In genomic region chr7:90099248-90099647, GRCm38 (mm10) we compare ENCODE assay signal across 10 mouse cellular contexts. TPM values are rescaled to one million over a fixed set of nuclear protein-coding genes. Genes with fewer than 3 reads are reported as not detected.
DNase-seq lines count a peak whose midpoint lies in the region; ATAC-seq lines count a peak whose summit lies in the region.
"Had no signal": no experiment of that assay in that cellular context is flagged by ENCODE, and none has a peak within 500 bp of the region (broad histone marks: within the 10 kb centered on the region; RNA-seq: fewer than 3 reads in every experiment).

No protein-coding gene starts in this region.

- H3K4me3 ChIP-seq in heart, embryonic 16.5 days (ENCODE audit: low read length), result peak overlapping the region; percentile 29
- peak overlapping the region; percentile 39 for H3K4me3 ChIP-seq in brown adipose tissue, adult 24 weeks (ENCODE audit: insufficient read depth, low read depth, low read length)
- H3K4me3 ChIP-seq in embryonic facial prominence, embryonic 15.5 days (replicated peaks), result no peak overlapping the region
- H3K4me3 ChIP-seq in midbrain, embryonic 11.5 days (ENCODE audit: low read depth, low read length), result no peak overlapping the region

- peak overlapping the region; percentile 38; the same call in 1 of the 2 replicates for H3K4me2 ChIP-seq in heart, embryonic 16.5 days (ENCODE audit: low read depth, low read length)
- H3K4me2 ChIP-seq in embryonic facial prominence, embryonic 15.5 days (replicated peaks), result peak overlapping the region; percentile 19; the same call in 1 of the 2 replicates
- H3K4me2 ChIP-seq in midbrain, embryonic 11.5 days, result peak overlapping the region; percentile 0; the same call in 1 of the 2 replicates

- no peaks in the 10 kb centered on the region for H3K27me3 ChIP-seq in heart, embryonic 16.5 days (ENCODE audit: control insufficient read depth, insufficient read depth, low read length)
- no peaks in the 10 kb centered on the region for H3K27me3 ChIP-seq in embryonic facial prominence, embryonic 15.5 days
- no peaks in the 10 kb centered on the region for H3K27me3 ChIP-seq in midbrain, embryonic 11.5 days (ENCODE audit: control insufficient read depth, insufficient read depth, low read length)

- H3K4me1 ChIP-seq in heart, embryonic 16.5 days (ENCODE audit: control insufficient read depth, insufficient read depth, low read length), result peaks cover 7% of the 10 kb centered on the region
- no peaks in the 10 kb centered on the region for H3K4me1 ChIP-seq in brown adipose tissue, adult 24 weeks (ENCODE audit: control insufficient read depth, insufficient read depth, insufficient read length, low read length)
- H3K4me1 ChIP-seq in embryonic facial prominence, embryonic 15.5 days, result no peaks in the 10 kb centered on the region
- no peaks in the 10 kb centered on the region for H3K4me1 ChIP-seq in midbrain, embryonic 11.5 days (ENCODE audit: control insufficient read depth, insufficient read depth, low read length)

- no peak overlapping the region for H3K27ac ChIP-seq in heart, embryonic 16.5 days (ENCODE audit: low read length)
- H3K27ac ChIP-seq in brown adipose tissue, adult 24 weeks (replicated peaks; ENCODE audit: low read depth, low read length), result no peak overlapping the region
- H3K27ac ChIP-seq in embryonic facial prominence, embryonic 15.5 days (replicated peaks), result no peak overlapping the region
- no peak overlapping the region for H3K27ac ChIP-seq in midbrain, embryonic 11.5 days (ENCODE audit: low read depth, low read length)

- 0 out of 2 replicates have a peak, but pooled peaks cover 3% of the 10 kb centered on the region for H3K9me3 ChIP-seq in heart, embryonic 16.5 days (replicated peaks; ENCODE audit: control insufficient read depth, low read length)
- no peaks in the 10 kb centered on the region for H3K9me3 ChIP-seq in embryonic facial prominence, embryonic 15.5 days (replicated peaks)
- no peaks in the 10 kb centered on the region for H3K9me3 ChIP-seq in midbrain, embryonic 11.5 days (ENCODE audit: control insufficient read depth, low read length)

- ATAC-seq in heart, embryonic 16.5 days (replicated peaks; ENCODE audit: extremely low read depth, insufficient read depth, low FRiP score), result no peak
- ATAC-seq in embryonic facial prominence, embryonic 15.5 days (ENCODE audit: insufficient number of reproducible peaks, low FRiP score, low TSS enrichment, low read depth), result no peak
- peak; percentile 42; the same call in 1 of the 2 replicates for ATAC-seq in midbrain, embryonic 11.5 days (ENCODE audit: low FRiP score)
- ATAC-seq in megakaryocyte, adult 5-6 weeks (ENCODE audit: poor library complexity, severe bottlenecking), result no peak

- H3K9ac ChIP-seq in heart, embryonic 16.5 days (ENCODE audit: low read length), result no peak overlapping the region; the same call in 1 of the 2 replicates
- H3K9ac ChIP-seq in embryonic facial prominence, embryonic 15.5 days, result no peak overlapping the region
- no peak overlapping the region for H3K9ac ChIP-seq in midbrain, embryonic 11.5 days (ENCODE audit: low read length)

- no peaks in the 10 kb centered on the region for H3K36me3 ChIP-seq in heart, embryonic 16.5 days (ENCODE audit: control insufficient read depth, insufficient read depth)
- no peaks in the 10 kb centered on the region for H3K36me3 ChIP-seq in embryonic facial prominence, embryonic 15.5 days
- H3K36me3 ChIP-seq in midbrain, embryonic 11.5 days (ENCODE audit: control insufficient read depth, insufficient read depth, low read length), result no peaks in the 10 kb centered on the region

- WGBS in heart, embryonic 16.5 days, result 52% methylated on average over 10 of the region's 10 CpGs
- WGBS in embryonic facial prominence, embryonic 15.5 days, result 46% methylated on average over 10 of the region's 10 CpGs
- 37% methylated on average over 10 of the region's 10 CpGs for WGBS in midbrain, embryonic 11.5 days

- DNase-seq in heart, postnatal 4 days, result no peak
- DNase-seq in midbrain, embryonic 11.5 days (ENCODE audit: low spot score, missing footprints), result no peak
- DNase-seq in right cerebral cortex, postnatal 36 days (ENCODE audit: low spot score in 2 of 2), result no peak
- DNase-seq in kidney, postnatal 14 days, result no peak
- DNase-seq: heart, adult 18-20 months; lung, postnatal 36 days had no signal

RNA-seq across cellular contexts. Expression of gene Picalm, which starts 30.8 kb away (rescaled TPM):
- polyA plus RNA-seq in heart, embryonic 16.5 days (2015; fragmentation: Nextera tagmentation; extraction: Ambion mirVana), result 26.9 and 27.5 TPM in 2 replicates
- 100 to 1,000 TPM; 274 to 301 TPM for total RNA-seq in heart, postnatal 4 days (2021)
- polyA plus RNA-seq in brown adipose tissue, adult 24 weeks (2012; ENCODE audit: insufficient read depth, insufficient read length, missing spikeins), result 125 and 126 TPM in 2 replicates
- 41.8 and 44.7 TPM in 2 replicates for polyA plus RNA-seq in embryonic facial prominence, embryonic 15.5 days (2015; fragmentation: Nextera tagmentation; extraction: Ambion mirVana)
- 34.5 and 35.7 TPM in 2 replicates for polyA plus RNA-seq in midbrain, embryonic 11.5 days (2014; fragmentation: Nextera tagmentation; extraction: Ambion mirVana)
- total RNA-seq in megakaryocyte, adult 5-6 weeks (2015), result 253 and 272 TPM in 2 replicates
- 252 and 280 TPM in 2 replicates for total RNA-seq in megakaryocyte, adult 5-6 weeks (2017)

Comparison
In these comparisons a context has a peak if more than half of its experiments do, and no peak if none do; other contexts are left out.
1. H3K4me3 ChIP-seq: peak in heart, embryonic 16.5 days (single experiment) and brown adipose tissue, adult 24 weeks (single experiment); none in embryonic facial prominence, embryonic 15.5 days (single experiment) and midbrain, embryonic 11.5 days (single experiment).
2. Peak in every context shown above with its lines, with median percentiles within 50 percentile points of each other: H3K4me2 ChIP-seq.